Mouse (Mus musculus): Measurements from ENCODE around the gene Vcp. TPM values are rescaled to one million over a fixed set of nuclear protein-coding genes. Genes with fewer than 3 reads are reported as not detected.
"Not testable (repeated sequence)": the region's sequence is repeated elsewhere in the genome, so short reads cannot be mapped to it uniquely, and the experiment has no call there.

The Vcp gene
- 480 and 497 TPM in 2 replicates for polyA plus RNA-seq (2015; fragmentation: Nextera tagmentation; extraction: Ambion mirVana)

DNA sequence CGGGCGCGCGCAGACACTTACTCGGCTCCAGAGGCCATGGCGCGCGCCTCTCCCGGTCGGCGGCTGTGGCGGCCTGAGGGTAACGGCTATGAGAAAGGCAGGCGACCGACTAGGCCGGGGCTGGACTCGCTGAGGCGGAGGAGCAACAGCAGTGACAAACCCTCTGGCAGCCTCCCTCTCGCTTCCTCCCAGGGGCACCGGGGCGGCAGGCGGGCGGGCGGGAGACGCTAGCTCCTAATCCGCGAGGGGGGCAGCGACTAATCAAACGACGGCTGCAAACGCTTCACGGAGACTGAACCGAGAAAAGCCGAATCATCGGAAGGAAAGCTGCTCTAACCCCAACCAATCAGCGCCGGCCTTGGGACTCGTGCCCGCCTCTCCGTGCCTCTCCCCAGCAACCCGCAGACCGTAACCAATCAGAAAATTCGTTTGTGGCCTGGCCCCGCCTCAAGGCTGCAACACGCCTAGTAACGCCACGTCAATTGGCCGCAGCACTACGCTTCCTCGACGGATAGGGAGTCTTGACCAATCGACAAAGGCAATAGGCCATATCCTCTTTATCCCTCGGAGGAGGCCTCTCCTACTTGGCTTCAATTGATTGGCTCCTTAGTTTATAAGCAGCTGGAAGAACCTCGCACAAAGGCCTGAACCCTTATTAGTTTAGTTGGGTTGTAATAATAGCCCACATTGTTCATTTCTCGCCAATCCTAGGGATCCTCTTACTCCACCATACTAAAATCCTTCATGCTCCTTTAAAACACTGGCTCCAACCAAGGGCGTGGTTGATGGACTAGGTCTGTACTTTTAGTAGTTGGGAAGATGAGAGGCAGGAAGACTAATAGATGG, at the start of gene Vcp:
Gene Vcp, minus strand, starts transcription at position 367 of the 846 bp plus-strand sequence.
- peak within 1 kb of the TSS; percentile 99 for H3K4me3 ChIP-seq (replicated peaks; ENCODE audit: low read length)
- not testable (repeated sequence) for H3K36me3 ChIP-seq (ENCODE audit: control insufficient read depth, insufficient read depth, low read length); H3K27me3 ChIP-seq (ENCODE audit: control insufficient read depth, insufficient read depth, low read length); H3K9me3 ChIP-seq (replicated peaks; ENCODE audit: control insufficient read depth, low read length)
- peak within 1 kb of the TSS; percentile 96 for H3K4me2 ChIP-seq (ENCODE audit: low read depth, low read length)
- peak within 1 kb of the TSS; percentile 100 for H3K27ac ChIP-seq (ENCODE audit: low read length)
- peaks cover 22% of the 10 kb centered on the region for H3K4me1 ChIP-seq (ENCODE audit: control insufficient read depth, insufficient read depth, low read length)
- peak; percentile 98 for ATAC-seq (ENCODE audit: insufficient read depth, low FRiP score)
- WGBS: under 1% methylated on average over 48 of the region's 56 CpGs
- H3K9ac ChIP-seq (ENCODE audit: low read length): peak within 1 kb of the TSS; percentile 96

DNA sequence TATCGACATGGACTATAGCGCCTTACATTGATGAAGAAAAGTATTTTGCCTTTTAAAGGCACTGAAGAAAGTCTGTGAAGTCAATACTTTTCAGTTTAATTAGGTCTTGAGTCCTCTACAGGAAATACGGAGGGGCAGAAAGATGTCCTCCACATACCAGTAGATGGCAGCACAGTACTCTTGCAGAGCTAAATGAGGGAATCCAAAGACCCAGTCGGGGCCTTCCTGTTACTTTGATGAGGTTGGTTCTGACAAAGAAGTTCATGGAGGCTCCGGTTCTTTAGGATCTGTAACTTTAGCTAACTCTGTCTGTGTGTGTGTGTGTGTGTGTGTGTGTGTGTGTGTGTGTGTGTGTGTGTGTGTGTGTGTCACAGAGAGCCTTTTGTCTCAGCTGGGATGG, 46.9 kb upstream of the Vcp start:
- Histone ChIP-seq H3K4me1 (ENCODE audit: control insufficient read depth, insufficient read depth, low read length) (peaks cover 15% of the 10 kb centered on the region), H3K36me3 (ENCODE audit: control insufficient read depth, insufficient read depth, low read length) (no peaks in the 10 kb centered on the region), H3K4me2 (ENCODE audit: low read depth, low read length) (no peak overlapping the region), H3K27ac (ENCODE audit: low read length) (no peak overlapping the region), H3K27me3 (ENCODE audit: control insufficient read depth, insufficient read depth, low read length) (no peaks in the 10 kb centered on the region), H3K9ac (ENCODE audit: low read length) (no peak overlapping the region), H3K4me3 (replicated peaks; ENCODE audit: low read length) (no peak overlapping the region), H3K9me3 (replicated peaks; ENCODE audit: control insufficient read depth, low read length) (no peaks in the 10 kb centered on the region)
- WGBS: 5% methylated on average over 5 of the region's 5 CpGs
- ATAC-seq (ENCODE audit: insufficient read depth, low FRiP score): no peak

GRCm38 (mm10) chr4:43046607-43047006, 46.3 kb upstream of the Vcp start:
- Histone ChIP-seq H3K4me2 (ENCODE audit: low read depth, low read length) (no peak overlapping the region), H3K4me3 (replicated peaks; ENCODE audit: low read length) (no peak overlapping the region), H3K27me3 (ENCODE audit: control insufficient read depth, insufficient read depth, low read length) (no peaks in the 10 kb centered on the region), H3K4me1 (ENCODE audit: control insufficient read depth, insufficient read depth, low read length) (peaks cover 15% of the 10 kb centered on the region), H3K27ac (ENCODE audit: low read length) (no peak overlapping the region), H3K36me3 (ENCODE audit: control insufficient read depth, insufficient read depth, low read length) (no peaks in the 10 kb centered on the region), H3K9me3 (replicated peaks; ENCODE audit: control insufficient read depth, low read length) (no peaks in the 10 kb centered on the region), H3K9ac (ENCODE audit: low read length) (no peak overlapping the region)
- ATAC-seq (ENCODE audit: insufficient read depth, low FRiP score): no peak
- WGBS: 54% methylated on average over 5 of the region's 5 CpGs

DNA sequence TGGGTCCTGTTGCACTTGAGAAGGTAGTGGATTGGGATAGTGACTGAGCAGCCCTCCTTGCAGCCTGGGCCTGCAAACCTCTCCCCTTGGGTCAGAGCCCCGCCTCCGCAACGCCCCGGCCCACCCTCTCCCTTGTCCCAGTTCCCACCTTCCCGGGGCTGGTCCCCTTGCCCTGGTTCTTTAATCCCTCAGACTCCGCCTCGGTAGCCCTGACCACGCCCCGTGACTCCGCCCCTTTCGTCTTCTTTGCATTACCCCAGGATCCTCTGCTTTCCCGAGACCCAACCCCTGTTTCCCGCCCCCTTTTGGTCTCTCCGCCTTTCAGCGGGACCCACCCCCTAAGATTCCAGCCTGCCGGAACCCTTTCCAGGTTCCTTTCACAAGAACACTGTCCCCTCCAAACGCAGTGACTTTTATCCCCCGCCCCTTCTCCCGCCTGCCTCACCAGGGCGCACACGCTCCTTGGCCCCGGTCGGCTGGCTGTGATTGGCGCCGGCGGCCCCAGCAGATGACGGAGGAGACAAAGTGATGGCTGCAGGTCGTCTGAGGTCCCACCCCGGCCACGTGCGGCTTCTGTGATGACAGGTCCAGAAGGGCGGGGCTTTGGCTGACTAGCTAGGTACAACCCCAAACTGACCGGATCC, 45.5 kb upstream of the Vcp start, which contains the start of gene Fam214b:
Gene Fam214b, minus strand, starts transcription at position 562 of the 644 bp plus-strand sequence.
- peak within 1 kb of the TSS; percentile 72 for H3K9ac ChIP-seq (ENCODE audit: low read length)
- WGBS: 1% methylated on average over 33 of the region's 33 CpGs
- peak; percentile 94 for ATAC-seq (ENCODE audit: insufficient read depth, low FRiP score)

GRCm38 (mm10) chr4:43045285-43045658, 45.0 kb upstream of the Vcp start:
- Histone ChIP-seq H3K4me2 (ENCODE audit: low read depth, low read length) (peak overlapping the region; percentile 94), H3K4me1 (ENCODE audit: control insufficient read depth, insufficient read depth, low read length) (peaks cover 20% of the 10 kb centered on the region), H3K27ac (ENCODE audit: low read length) (peak overlapping the region; percentile 95), H3K9ac (ENCODE audit: low read length) (peak overlapping the region; percentile 70), H3K4me3 (replicated peaks; ENCODE audit: low read length) (peak overlapping the region; percentile 72), H3K27me3 (ENCODE audit: control insufficient read depth, insufficient read depth, low read length) (no peaks in the 10 kb centered on the region), H3K36me3 (ENCODE audit: control insufficient read depth, insufficient read depth, low read length) (no peaks in the 10 kb centered on the region), H3K9me3 (replicated peaks; ENCODE audit: control insufficient read depth, low read length) (no peaks in the 10 kb centered on the region)
- WGBS: 3% methylated on average over 13 of the region's 13 CpGs
- no peak; the same call in 1 of the 2 replicates for ATAC-seq (ENCODE audit: insufficient read depth, low FRiP score)

More for the DNA sequence above, 45.5 kb upstream of the Vcp start, which contains the start of gene Fam214b:
- Histone ChIP-seq H3K4me2 (ENCODE audit: low read depth, low read length) (peak within 1 kb of the TSS; percentile 94), H3K36me3 (ENCODE audit: control insufficient read depth, insufficient read depth, low read length) (no peaks in the 10 kb centered on the region), H3K9me3 (replicated peaks; ENCODE audit: control insufficient read depth, low read length) (no peaks in the 10 kb centered on the region), H3K4me1 (ENCODE audit: control insufficient read depth, insufficient read depth, low read length) (peaks cover 15% of the 10 kb centered on the region), H3K27ac (ENCODE audit: low read length) (peak within 1 kb of the TSS; percentile 95), H3K27me3 (ENCODE audit: control insufficient read depth, insufficient read depth, low read length) (no peaks in the 10 kb centered on the region), H3K4me3 (replicated peaks; ENCODE audit: low read length) (peak within 1 kb of the TSS; percentile 72)

- H3K9me3 ChIP-seq (replicated peaks; ENCODE audit: control insufficient read depth, low read length): no peaks in the 10 kb centered on the region
- peak overlapping the region; percentile 94 for H3K4me2 ChIP-seq (ENCODE audit: low read depth, low read length)
- peak overlapping the region; percentile 70 for H3K9ac ChIP-seq (ENCODE audit: low read length)
- peaks cover 20% of the 10 kb centered on the region for H3K4me1 ChIP-seq (ENCODE audit: control insufficient read depth, insufficient read depth, low read length)
- whole genome bisulfite sequencing: 24% methylated on average over 4 of the region's 4 CpGs
- peak overlapping the region; percentile 95 for H3K27ac ChIP-seq (ENCODE audit: low read length)
- H3K36me3 ChIP-seq (ENCODE audit: control insufficient read depth, insufficient read depth, low read length): no peaks in the 10 kb centered on the region
- peak overlapping the region; percentile 72 for H3K4me3 ChIP-seq (replicated peaks; ENCODE audit: low read length)
- ATAC-seq (ENCODE audit: insufficient read depth, low FRiP score): no peak
- no peaks in the 10 kb centered on the region for H3K27me3 ChIP-seq (ENCODE audit: control insufficient read depth, insufficient read depth, low read length)
Observed at GRCm38 (mm10) chr4:43044673-43045072, 44.4 kb upstream of the Vcp start.

- peak; percentile 16 for ATAC-seq (ENCODE audit: insufficient read depth, low FRiP score)
- H3K4me1 ChIP-seq (ENCODE audit: control insufficient read depth, insufficient read depth, low read length): peaks cover 28% of the 10 kb centered on the region
- H3K4me3 ChIP-seq (replicated peaks; ENCODE audit: low read length): peak overlapping the region; percentile 72
- no peaks in the 10 kb centered on the region for H3K9me3 ChIP-seq (replicated peaks; ENCODE audit: control insufficient read depth, low read length)
- peak overlapping the region; percentile 95 for H3K27ac ChIP-seq (ENCODE audit: low read length)
- no peaks in the 10 kb centered on the region for H3K36me3 ChIP-seq (ENCODE audit: control insufficient read depth, insufficient read depth, low read length)
- WGBS: 18% methylated on average over 7 of the region's 7 CpGs
- H3K4me2 ChIP-seq (ENCODE audit: low read depth, low read length): peak overlapping the region; percentile 94
- H3K27me3 ChIP-seq (ENCODE audit: control insufficient read depth, insufficient read depth, low read length): no peaks in the 10 kb centered on the region
- peak overlapping the region; percentile 70 for H3K9ac ChIP-seq (ENCODE audit: low read length)
Observed at GRCm38 (mm10) chr4:43043644-43044357, 43.5 kb upstream of the Vcp start.

- Histone ChIP-seq H3K4me3 (replicated peaks; ENCODE audit: low read length) (no peak overlapping the region), H3K9me3 (replicated peaks; ENCODE audit: control insufficient read depth, low read length) (no peaks in the 10 kb centered on the region), H3K4me1 (ENCODE audit: control insufficient read depth, insufficient read depth, low read length) (peaks cover 36% of the 10 kb centered on the region), H3K27ac (ENCODE audit: low read length) (peak overlapping the region; percentile 50), H3K36me3 (ENCODE audit: control insufficient read depth, insufficient read depth, low read length) (peaks cover 3% of the 10 kb centered on the region; the same call in 1 of the 2 replicates), H3K9ac (ENCODE audit: low read length) (no peak overlapping the region), H3K4me2 (ENCODE audit: low read depth, low read length) (no peak overlapping the region), H3K27me3 (ENCODE audit: control insufficient read depth, insufficient read depth, low read length) (no peaks in the 10 kb centered on the region)
- 61% methylated on average over 9 of the region's 9 CpGs for WGBS
- no peak for ATAC-seq (ENCODE audit: insufficient read depth, low FRiP score)
Observed at GRCm38 (mm10) chr4:43040881-43041547, 40.7 kb upstream of the Vcp start.

All from stomach, embryonic 16.5 days (tissue).